14 mouse cellular contexts compared by ENCODE assay signal in the genomic region with DNA sequence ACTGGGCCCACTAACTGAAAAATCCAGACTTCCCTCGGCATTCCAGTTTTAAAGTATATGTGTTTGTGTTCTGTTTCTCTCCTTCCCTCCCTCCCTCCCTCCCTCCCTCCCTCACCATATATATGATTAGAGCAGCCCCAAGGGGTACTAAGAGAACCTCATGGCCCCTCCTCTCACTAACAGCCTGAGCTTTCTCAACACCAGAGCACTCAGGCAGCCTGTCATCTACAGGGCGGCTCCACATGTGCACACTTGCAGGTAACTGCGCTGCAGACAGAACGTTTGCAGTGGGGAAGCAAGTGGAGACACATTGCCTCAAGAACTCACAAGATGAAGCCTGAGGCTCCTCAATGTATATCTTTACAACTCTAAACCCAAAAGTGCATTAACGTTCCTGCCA.
"Had no signal": no experiment of that assay in that cellular context is flagged by ENCODE, and none has a peak within 500 bp of the region (broad histone marks: within the 10 kb centered on the region; RNA-seq: fewer than 3 reads in every experiment).

No protein-coding gene starts in this region.

- DNase-seq: kidney, adult 18-20 months; kidney, postnatal 10 days; kidney, postnatal 4 days; left cerebral cortex, postnatal 4 days; lung, postnatal 4 days; midbrain, embryonic 14.5 days; thymus, adult 18-20 months; thymus, postnatal 14 days had no signal

- H3K9ac ChIP-seq: intestine, embryonic 15.5 days; liver, embryonic 12.5 days; lung, embryonic 15.5 days; neural tube, embryonic 12.5 days had no signal

- H3K27ac ChIP-seq: intestine, embryonic 15.5 days; layer of hippocampus, adult 2 months; liver, embryonic 12.5 days; lung, embryonic 15.5 days; midbrain, embryonic 10.5 days; neural tube, embryonic 12.5 days had no signal

- H3K9me3 ChIP-seq: intestine, embryonic 15.5 days; liver, embryonic 12.5 days; lung, embryonic 15.5 days; midbrain, embryonic 10.5 days; neural tube, embryonic 12.5 days had no signal

- H3K27me3 ChIP-seq: intestine, embryonic 15.5 days; liver, embryonic 12.5 days; lung, embryonic 15.5 days; neural tube, embryonic 12.5 days had no signal

- H3K4me3 ChIP-seq: intestine, embryonic 15.5 days; layer of hippocampus, adult 2 months; liver, embryonic 12.5 days; lung, embryonic 15.5 days; midbrain, embryonic 10.5 days; neural tube, embryonic 12.5 days had no signal

- H3K36me3 ChIP-seq: intestine, embryonic 15.5 days; liver, embryonic 12.5 days; lung, embryonic 15.5 days; neural tube, embryonic 12.5 days had no signal

- ATAC-seq: intestine, embryonic 15.5 days; liver, embryonic 12.5 days had no signal

- H3K4me2 ChIP-seq: intestine, embryonic 15.5 days; liver, embryonic 12.5 days; lung, embryonic 15.5 days; neural tube, embryonic 12.5 days had no signal
